Mouse (Mus musculus) limb, embryonic 10.5 days (tissue): ENCODE results near the gene Tbc1d10b. TPM values are rescaled to one million over a fixed set of nuclear protein-coding genes. Genes with fewer than 3 reads are reported as not detected.

Source experiments
- DNase-seq: peaks from one replicate; pipeline ENCODE4 v3.0.0-alpha.2; 2017; ENCODE audit warnings: low spot score
- H3K27ac ChIP-seq: fragments of 300-500 bp; sonication (generic); 2 replicates; pipeline ENCODE4 v1.5.1; 2016; ENCODE audit warnings: mild to moderate bottlenecking
- H3K27me3 ChIP-seq: fragments of 300-500 bp; sonication (generic); 2 replicates; pipeline ENCODE4 v1.6.1; 2016; ENCODE audit warnings: low read depth, mild to moderate bottlenecking; ENCODE audit not compliant: poor library complexity, severe bottlenecking
- H3K36me3 ChIP-seq: fragments of 300-500 bp; sonication (generic); 2 replicates; pipeline ENCODE4 v1.6.1; 2016; ENCODE audit warnings: mild to moderate bottlenecking, moderate library complexity
- H3K4me1 ChIP-seq: fragments of 300-500 bp; sonication (generic); 2 replicates; pipeline ENCODE4 v1.6.1; 2016
- H3K4me3 ChIP-seq: fragments of 300-500 bp; sonication (generic); 2 replicates; pipeline ENCODE4 v1.5.1; 2016; ENCODE audit warnings: mild to moderate bottlenecking, moderate library complexity
- H3K9me3 ChIP-seq: fragments of 300-500 bp; sonication (generic); replicated peaks from 2 replicates; pipeline ENCODE4 v1.6.1; 2016; ENCODE audit warnings: mild to moderate bottlenecking
- whole genome bisulfite sequencing: fragments of 180-500 bp; shearing (Covaris S2); methylation state at CpG from one replicate; pipeline ENCODE4 v1.1.7; 2016; 5-methylcytosine and 5-hydroxymethylcytosine counted together
- polyA plus RNA-seq: library from polyadenylated mRNA; unstranded; fragments of >200 nt; fragmentation: Nextera tagmentation; extraction: Ambion mirVana; gene quantifications from 2 replicates; pipeline ENCODE4 v1.2.1, GENCODE M21; 2016

Gene Tbc1d10b
- polyA plus RNA-seq, 1 experiment from 2014 or later = 34.8 TPM

DNA sequence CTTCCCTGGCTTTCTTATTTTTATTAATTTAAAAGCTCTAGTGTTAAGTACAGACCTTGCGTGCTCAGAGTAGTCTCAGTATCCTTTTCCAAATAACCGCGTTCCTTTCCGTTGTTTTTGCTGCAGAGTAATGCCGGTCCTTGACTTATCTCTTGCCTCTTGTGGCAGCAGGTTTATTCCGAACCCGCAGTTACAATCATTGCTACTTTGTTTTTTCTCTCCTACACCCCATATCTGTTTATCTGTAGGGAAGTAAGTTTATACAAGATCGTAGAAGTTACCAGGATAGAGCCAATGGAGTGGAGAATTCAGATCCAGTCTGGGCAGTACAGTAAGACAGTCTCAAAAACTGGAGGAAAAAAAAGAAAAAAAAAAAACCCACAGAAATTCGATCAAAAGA, 25.5 kb upstream of the Tbc1d10b start:
- Histone ChIP-seq H3K27me3 (no peaks in the 10 kb centered on the region), H3K4me1 (peaks cover 29% of the 10 kb centered on the region), H3K36me3 (peaks cover 75% of the 10 kb centered on the region), H3K4me3 (peak overlapping the region; percentile 97), H3K9me3 (peaks cover 6% of the 10 kb centered on the region; the same call in 1 of the 2 replicates), H3K27ac (peak overlapping the region; percentile 100)
- WGBS = 10% methylated on average over 9 of the region's 9 CpGs
- no peak for DNase-seq

GRCm38 (mm10) chr7:127233368-127233749, 25.1 kb upstream of the Tbc1d10b start:
- DNase-seq = no peak
- H3K27me3 ChIP-seq = no peaks in the 10 kb centered on the region
- WGBS = 0% methylated on average over 27 of the region's 27 CpGs
- peak overlapping the region; percentile 100 for H3K27ac ChIP-seq
- H3K9me3 ChIP-seq = peaks cover 6% of the 10 kb centered on the region; the same call in 1 of the 2 replicates
- peak overlapping the region; percentile 97 for H3K4me3 ChIP-seq
- peaks cover 74% of the 10 kb centered on the region for H3K36me3 ChIP-seq
- peaks cover 29% of the 10 kb centered on the region for H3K4me1 ChIP-seq

DNA sequence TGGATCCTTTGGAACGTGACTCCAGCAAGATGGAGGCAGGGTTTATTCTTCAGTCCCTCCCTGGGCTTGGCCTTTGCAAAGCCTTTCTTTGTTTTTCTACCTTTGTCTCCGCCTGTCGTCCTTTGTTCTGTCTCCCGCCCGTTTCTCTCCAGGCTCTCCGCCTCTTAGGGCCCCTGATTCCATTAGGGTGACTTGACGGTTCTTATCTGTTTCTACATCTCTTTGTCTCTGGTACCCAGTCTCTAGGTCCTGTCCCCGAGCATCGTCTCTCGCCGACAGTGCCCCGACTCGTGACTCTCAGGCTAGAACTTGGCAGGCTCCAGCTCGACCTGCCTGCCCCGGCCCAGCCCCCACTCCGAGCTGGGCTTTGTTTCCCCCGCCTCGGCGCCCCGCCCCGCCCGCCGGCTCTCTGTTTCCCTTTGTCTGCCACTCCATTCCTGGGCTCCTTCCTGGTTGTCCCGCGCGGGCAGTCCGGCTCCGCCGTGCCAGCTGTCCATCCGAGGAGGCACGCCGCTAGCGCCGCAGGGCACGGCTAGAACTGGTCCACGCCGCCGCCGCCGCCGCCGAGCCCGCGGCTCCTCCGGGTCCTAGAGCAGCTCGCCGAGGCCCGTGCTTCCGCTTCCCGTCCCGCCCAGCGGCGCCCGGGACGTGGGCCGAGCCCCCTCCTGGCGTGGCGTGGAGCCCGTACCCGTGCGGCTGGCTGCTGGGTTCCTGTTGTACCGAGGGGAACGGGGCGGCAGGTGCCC, 24.5 kb upstream of the Tbc1d10b start, which contains the start of the genes Zfp553 and Sept1:
TSS of gene Zfp553 (plus strand) at position 440 of the 746 bp plus-strand sequence.
TSS of gene Sept1 (minus strand) at position 509 of the 746 bp plus-strand sequence.
- H3K36me3 ChIP-seq = peaks cover 68% of the 10 kb centered on the region

GRCm38 (mm10) chr7:127231826-127232621, 23.8 kb upstream of the Tbc1d10b start:
- peaks cover 60% of the 10 kb centered on the region for H3K36me3 ChIP-seq
- WGBS = 20% methylated on average over 20 of the region's 20 CpGs
- peak overlapping the region; percentile 100 for H3K27ac ChIP-seq
- peak overlapping the region; percentile 97 for H3K4me3 ChIP-seq
- no peaks in the 10 kb centered on the region for H3K27me3 ChIP-seq
- H3K4me1 ChIP-seq = peaks cover 29% of the 10 kb centered on the region
- peaks cover 6% of the 10 kb centered on the region; the same call in 1 of the 2 replicates for H3K9me3 ChIP-seq
- DNase-seq = no peak

More for the DNA sequence above, 24.5 kb upstream of the Tbc1d10b start, which contains the start of the genes Zfp553 and Sept1:
- Histone ChIP-seq H3K4me1 (peaks cover 29% of the 10 kb centered on the region), H3K27me3 (no peaks in the 10 kb centered on the region), H3K4me3 (peak within 1 kb of the TSS; percentile 97), H3K27ac (peak within 1 kb of the TSS; percentile 100), H3K9me3 (peaks cover 6% of the 10 kb centered on the region; the same call in 1 of the 2 replicates)
- DNase-seq = peak; percentile 95
- WGBS = under 1% methylated on average over 62 of the region's 64 CpGs

GRCm38 (mm10) chr7:127231376-127231775, 23.1 kb upstream of the Tbc1d10b start:
- peak overlapping the region; percentile 100 for H3K27ac ChIP-seq
- H3K36me3 ChIP-seq = peaks cover 54% of the 10 kb centered on the region

GRCm38 (mm10) chr7:127228615-127229303, 20.5 kb upstream of the Tbc1d10b start:
- H3K4me3 ChIP-seq = no peak overlapping the region
- WGBS = 65% methylated on average over 4 of the region's 4 CpGs
- H3K9me3 ChIP-seq = no peaks in the 10 kb centered on the region
- H3K4me1 ChIP-seq = peaks cover 22% of the 10 kb centered on the region
- peak; percentile 59 for DNase-seq
- H3K36me3 ChIP-seq = peaks cover 37% of the 10 kb centered on the region
- H3K27ac ChIP-seq = no peak overlapping the region
- H3K27me3 ChIP-seq = no peaks in the 10 kb centered on the region

More at GRCm38 (mm10) chr7:127231376-127231775, 23.1 kb upstream of the Tbc1d10b start:
- WGBS = 91% methylated on average over 3 of the region's 3 CpGs
- no peak for DNase-seq
- peak overlapping the region; percentile 97 for H3K4me3 ChIP-seq
- peaks cover 3% of the 10 kb centered on the region; the same call in 1 of the 2 replicates for H3K9me3 ChIP-seq
- no peaks in the 10 kb centered on the region for H3K27me3 ChIP-seq
- H3K4me1 ChIP-seq = peaks cover 29% of the 10 kb centered on the region

GRCm38 (mm10) chr7:127225147-127225995, 17.1 kb upstream of the Tbc1d10b start:
- peaks cover 41% of the 10 kb centered on the region for H3K36me3 ChIP-seq
- no peak for DNase-seq
- H3K4me1 ChIP-seq = peaks cover 5% of the 10 kb centered on the region; the same call in 1 of the 2 replicates
- 83% methylated on average over 11 of the region's 11 CpGs for WGBS
- no peaks in the 10 kb centered on the region for H3K9me3 ChIP-seq
- H3K27ac ChIP-seq = no peak overlapping the region
- H3K27me3 ChIP-seq = no peaks in the 10 kb centered on the region
- H3K4me3 ChIP-seq = no peak overlapping the region

DNA sequence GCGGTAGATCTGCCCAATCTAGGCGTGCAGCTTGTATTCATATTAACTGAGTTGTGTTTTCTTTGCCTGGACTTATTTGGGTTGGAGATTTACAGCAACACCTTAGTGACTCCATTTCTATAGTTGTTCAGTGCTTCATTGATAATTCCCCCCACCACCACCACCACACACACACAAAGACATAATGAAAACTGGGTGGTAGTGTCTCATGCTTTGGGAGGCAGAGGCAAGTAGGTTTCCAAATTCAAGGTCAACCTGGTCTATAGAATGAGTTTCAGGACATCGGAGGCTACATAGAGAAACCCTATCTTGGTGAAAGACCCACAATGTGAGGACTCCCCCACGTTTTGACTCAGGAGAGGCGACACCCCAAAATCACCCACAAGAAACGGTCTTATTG, 16.3 kb upstream of the Tbc1d10b start:
- DNase-seq = no peak
- Histone ChIP-seq H3K36me3 (peaks cover 34% of the 10 kb centered on the region), H3K9me3 (no peaks in the 10 kb centered on the region), H3K4me3 (no peak overlapping the region), H3K4me1 (no peaks in the 10 kb centered on the region), H3K27me3 (no peaks in the 10 kb centered on the region), H3K27ac (no peak overlapping the region)
- WGBS = 92% methylated on average over 6 of the region's 6 CpGs

DNA sequence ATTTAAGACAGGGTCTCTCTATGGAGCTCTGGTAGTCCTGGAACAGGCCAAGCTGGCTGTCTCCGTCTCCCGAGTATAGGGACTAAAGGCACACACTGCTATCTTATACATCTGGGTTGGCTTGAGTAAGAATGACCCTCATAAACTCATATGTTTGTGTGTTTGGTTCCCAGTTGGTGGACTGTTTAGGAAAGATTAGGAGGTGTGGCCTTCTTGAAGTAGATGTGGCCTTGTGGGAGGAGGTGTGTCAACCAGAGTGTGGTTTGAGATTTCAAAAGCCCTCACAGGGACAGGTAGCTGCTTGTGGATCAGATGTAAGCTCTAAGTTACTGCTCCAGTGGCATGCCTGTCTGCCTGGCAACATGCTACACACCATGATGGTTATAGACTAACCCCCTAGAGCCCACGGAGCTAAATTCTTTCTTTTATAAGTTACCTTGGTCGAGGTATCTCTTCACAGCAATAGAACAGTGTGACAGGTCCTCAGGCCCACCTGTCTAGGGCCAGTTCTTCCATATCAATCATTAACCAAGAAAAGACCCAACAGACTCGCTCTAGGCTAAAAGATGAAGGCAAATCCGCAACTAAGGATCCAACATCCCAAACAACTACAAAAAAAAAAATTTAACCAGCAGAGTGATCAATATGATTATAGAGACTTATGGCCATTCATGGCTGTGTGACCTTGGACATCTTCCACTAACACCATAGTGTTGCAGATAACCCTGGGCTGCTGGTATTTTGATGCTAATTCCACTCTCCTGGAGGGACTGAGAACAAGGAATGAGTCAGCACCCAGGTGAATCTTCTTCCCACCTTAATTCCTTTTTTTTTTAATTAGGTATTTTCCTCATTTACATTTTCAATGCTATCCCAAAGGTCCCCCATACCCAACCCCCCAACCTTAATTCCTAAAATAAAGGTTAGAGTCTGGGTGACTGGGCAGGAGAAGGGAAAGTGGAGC, 15.5 kb upstream of the Tbc1d10b start:
- no peak for DNase-seq
- Histone ChIP-seq H3K27me3 (no peaks in the 10 kb centered on the region), H3K4me1 (no peaks in the 10 kb centered on the region), H3K9me3 (no peaks in the 10 kb centered on the region), H3K4me3 (no peak overlapping the region), H3K36me3 (peaks cover 26% of the 10 kb centered on the region), H3K27ac (no peak overlapping the region)
- WGBS = 78% methylated on average over 6 of the region's 6 CpGs

- Histone ChIP-seq H3K27ac (no peak overlapping the region), H3K36me3 (peaks cover 23% of the 10 kb centered on the region), H3K4me3 (no peak overlapping the region), H3K27me3 (no peaks in the 10 kb centered on the region), H3K9me3 (no peaks in the 10 kb centered on the region), H3K4me1 (peaks cover 4% of the 10 kb centered on the region)
- WGBS = 95% methylated on average over 3 of the region's 3 CpGs
- no peak for DNase-seq
These were observed 14.8 kb upstream of the Tbc1d10b start for GRCm38 (mm10) chr7:127223106-127223505.

GRCm38 (mm10) chr7:127220440-127220839, 12.2 kb upstream of the Tbc1d10b start:
- 90% methylated on average over 6 of the region's 6 CpGs for WGBS
- H3K4me1 ChIP-seq = peaks cover 14% of the 10 kb centered on the region

More at GRCm38 (mm10) chr7:127220440-127220839, 12.2 kb upstream of the Tbc1d10b start:
- DNase-seq = no peak
- H3K27ac ChIP-seq = no peak overlapping the region
- H3K36me3 ChIP-seq = peaks cover 19% of the 10 kb centered on the region
- H3K27me3 ChIP-seq = no peaks in the 10 kb centered on the region
- H3K4me3 ChIP-seq = no peak overlapping the region
- no peaks in the 10 kb centered on the region for H3K9me3 ChIP-seq
